Mouse (Mus musculus): ENCODE measurements at regions not wholly inside any gene's neighbourhood (a gene's known extent, or its start where the extent isn't known, plus 50 kb on each side); places are given as distances from the start of the nearest gene placed in this dataset.

DNA sequence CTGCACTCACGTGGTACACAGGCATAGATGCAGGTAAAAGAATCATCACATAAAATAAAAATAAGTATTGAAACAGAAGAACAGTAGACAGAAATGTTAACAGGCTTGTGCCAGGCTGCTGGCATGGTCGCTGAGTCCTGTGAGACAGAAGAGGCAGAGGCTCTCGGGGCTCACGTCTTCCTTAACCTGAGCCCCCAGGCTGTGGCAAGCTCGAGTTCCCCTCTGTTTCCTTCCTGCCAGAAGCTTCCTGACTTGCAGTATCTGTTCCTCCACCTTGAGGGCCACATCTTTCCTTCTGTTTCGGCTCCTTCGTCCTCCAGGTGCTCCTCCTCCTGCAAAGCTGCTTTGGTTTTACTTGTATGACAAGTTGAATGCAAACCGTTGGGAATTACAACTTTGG, 294.6 kb downstream of the Fut8 start:
- no peak for TF ChIP-seq CTCF (IDR thresholded peaks at IDR 0.05; ENCODE audit: insufficient read depth, low read length)
- TF ChIP-seq POLR2A (IDR thresholded peaks at IDR 0.05; ENCODE audit: borderline replicate concordance, extremely low read depth, low read depth, low read length) = no peak

All from lung, adult 2 months (tissue).